Mouse (Mus musculus): ENCODE measurements around the gene Ankrd35.
"Not testable (repeated sequence)": the region's sequence is repeated elsewhere in the genome, so short reads cannot be mapped to it uniquely, and the experiment has no call there.

Ankrd35 gene

DNA sequence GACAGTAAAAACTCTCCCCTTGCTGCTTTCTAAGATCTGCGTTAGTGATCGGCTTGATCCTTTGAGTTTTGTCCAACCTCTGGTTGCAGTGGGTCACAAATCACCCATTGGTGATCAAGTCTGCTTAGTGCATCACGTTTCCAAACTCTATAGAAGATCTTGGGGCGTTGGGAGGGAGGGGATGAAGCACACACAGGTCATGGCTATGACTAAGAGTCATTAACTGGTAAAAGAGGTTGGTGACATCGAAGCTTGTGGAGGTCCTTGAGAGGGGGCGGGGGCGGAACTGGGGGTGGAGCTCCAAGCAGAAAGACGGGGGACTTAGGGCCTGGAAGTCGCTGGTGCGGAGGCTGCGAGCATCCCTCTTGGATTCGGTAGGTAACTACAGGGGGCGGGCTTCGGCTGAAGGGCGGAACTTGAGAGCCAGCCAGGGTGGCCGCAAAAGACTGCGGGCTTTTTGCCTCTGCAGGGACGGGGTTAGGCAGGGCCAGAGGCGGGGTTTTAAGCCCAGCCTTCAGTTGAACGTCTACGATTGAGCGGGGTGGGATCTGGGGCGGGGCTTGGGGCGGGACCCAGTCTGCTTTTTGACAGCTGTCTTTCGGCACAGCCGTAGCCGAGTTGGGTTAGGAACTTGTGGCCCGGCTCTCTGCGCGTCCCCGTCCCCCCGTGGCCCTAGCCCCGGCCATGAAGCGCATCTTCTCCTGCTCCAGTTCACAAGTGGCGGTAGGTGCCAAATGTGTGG, at the start of gene Ankrd35:
Ankrd35 (plus strand) TSS at position 405 of the 742 bp plus-strand sequence.
- peak; percentile 72 to 83 for DNase-seq (ENCODE audit: low spot score in 2 of 2)

DNA sequence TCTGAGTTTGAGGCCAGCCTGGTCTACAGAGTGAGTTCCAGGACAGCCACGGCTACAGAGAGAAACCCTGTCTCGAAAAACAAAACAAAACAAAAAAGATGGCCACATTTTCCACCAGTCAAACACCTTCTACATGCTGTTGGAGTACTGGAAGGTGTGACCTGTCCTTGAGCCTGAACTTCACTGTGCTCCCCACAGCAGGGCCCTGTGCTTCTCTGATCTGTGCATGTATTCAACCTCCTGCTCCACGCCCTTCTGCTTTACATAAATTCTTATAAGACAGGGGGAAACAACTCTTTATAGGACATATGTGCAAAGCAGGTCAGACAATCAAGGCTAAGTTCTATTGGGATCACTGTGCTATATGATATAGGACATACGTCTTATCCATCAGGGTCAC, 46.7 kb upstream of the Ankrd35 start:
- no peak for DNase-seq (ENCODE audit: low spot score in 2 of 2)

DNA sequence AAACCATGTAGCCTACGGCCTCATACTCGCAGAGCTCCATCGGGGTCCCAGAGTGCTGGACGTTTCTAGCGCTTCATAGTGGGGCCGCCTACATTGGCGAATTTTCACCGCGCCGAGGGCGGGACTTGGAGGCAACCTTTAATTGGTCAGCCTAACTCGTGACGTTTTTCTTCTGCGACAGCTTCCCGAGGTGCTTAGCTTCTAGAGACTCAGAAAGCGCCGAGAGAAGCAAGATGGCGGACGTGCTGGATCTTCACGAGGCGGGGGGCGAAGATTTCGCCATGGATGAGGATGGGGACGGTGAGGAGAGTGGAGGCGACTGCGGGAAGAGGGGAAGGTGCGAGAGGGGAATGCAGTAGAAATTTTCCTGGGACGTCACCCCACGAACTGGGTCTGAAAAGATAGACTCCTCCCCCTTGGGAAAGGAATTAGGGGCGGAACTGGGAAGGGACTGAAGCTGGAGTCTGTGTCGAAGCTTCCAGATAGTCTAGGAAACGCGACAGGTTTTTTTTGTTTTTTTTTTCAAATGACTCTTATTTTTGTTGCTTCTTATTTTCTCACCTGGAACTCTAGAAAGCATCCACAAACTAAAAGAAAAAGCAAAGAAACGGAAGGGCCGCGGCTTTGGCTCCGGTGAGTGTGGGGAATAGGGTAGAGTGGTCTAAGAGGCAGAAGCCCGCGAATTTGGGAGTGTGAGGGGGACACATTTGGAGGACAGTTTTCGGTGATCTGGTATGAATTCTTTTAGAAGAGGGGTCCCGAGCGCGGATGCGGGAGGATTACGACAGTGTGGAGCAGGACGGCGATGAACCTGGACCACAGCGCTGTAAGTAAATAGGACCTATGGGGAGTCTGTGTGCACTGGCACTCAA, 40.0 kb upstream of the Ankrd35 start, which contains the start of gene Rbm8a:
Rbm8a (plus strand) TSS at position 205 of the 872 bp plus-strand sequence.
- peak; percentile 93 to 95 for DNase-seq (ENCODE audit: low spot score in 2 of 2)

DNA sequence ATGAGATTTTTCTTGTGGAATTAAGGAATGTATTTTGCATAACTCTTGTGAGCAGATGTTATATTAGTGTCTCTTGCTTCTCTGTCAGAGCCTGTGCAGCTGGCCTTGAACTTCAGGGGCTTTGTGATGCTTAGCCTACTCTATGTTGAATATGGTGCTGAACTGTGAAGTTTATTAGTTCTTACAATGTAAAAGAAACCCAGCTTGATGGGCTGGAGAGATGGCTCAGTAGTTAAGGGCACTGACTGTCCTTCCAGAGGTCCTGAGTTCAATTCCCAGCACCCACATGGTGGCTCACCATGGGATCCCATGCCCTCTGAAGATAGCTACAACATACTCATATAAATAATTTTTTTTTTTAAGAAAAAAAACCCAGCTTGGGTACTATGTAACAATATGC, 37.9 kb upstream of the Ankrd35 start:
- DNase-seq (ENCODE audit: low spot score in 2 of 2), result no peak

DNA sequence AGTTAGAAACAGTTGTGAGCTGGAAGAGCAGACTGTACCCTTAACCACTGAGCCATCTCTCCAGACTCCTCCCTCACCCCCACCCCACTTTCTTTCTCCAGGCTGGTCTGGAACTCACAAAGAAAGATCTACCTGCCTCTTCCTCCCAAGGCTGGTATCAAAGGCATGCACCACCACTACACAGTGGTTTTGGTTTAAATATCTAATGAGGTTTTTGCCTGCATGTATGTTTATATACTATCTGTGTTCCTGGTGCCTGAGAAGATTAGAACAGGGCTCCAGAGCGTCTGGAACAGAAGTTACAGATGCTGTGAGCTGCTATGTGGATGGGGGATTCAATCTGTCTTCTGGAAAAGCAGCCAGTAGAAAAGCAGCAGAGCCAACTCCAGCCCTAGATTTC, 35.9 kb upstream of the Ankrd35 start:
- no peak for DNase-seq (ENCODE audit: low spot score in 2 of 2)

DNA sequence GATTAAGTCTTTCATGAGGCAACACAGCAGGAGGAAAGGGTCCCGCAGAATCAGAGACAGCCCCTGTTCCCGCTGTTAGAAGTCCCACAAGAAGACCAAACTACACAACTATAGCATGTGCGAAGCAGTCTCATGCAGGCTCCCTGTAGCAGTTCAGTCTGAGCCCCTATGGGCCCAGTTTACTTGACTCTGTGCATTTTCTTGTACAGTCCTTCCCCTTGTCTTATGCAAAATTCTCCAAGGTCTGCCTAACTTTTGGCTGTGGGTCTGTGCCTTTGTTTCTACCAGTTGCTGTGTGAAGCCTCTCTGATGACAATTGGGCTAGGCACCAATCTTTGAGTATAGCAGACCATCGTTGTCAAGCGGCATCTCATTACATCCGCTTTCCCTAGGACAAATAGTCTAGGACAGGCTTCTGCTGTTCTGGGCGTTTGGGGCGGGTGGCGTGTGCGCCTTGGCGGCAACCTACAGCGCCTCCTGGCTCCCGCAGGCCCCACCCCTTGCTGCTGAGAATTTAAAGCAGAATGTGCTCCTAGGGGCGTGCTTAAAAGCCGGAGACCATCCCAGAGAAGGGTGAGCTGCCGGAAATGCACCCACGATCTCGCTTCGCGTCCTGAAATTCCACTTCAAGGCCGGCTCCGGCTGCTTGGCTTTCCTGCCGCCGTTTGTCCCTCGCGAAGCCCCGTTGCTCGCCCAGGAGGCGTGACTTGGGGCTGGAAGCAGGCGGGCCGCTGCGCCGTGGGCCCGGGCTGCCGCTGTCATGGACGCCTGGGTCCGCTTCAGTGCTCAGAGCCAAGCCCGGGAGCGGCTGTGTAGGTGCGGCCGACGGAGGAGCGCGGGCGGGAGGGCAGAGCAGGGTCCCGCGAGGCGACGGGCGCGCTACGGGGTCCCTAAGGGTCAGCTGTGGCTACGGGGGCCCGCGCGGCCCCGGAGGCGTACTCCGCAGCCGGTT, 34.7 kb upstream of the Ankrd35 start, which contains the start of the genes Pex11b and Gm42957:
Pex11b (plus strand) TSS at position 449 of the 952 bp plus-strand sequence.
Gm42957 (plus strand) TSS at position 547 of the 952 bp plus-strand sequence.
- peak; percentile 81 to 92 for DNase-seq (ENCODE audit: low spot score in 2 of 2)

DNA sequence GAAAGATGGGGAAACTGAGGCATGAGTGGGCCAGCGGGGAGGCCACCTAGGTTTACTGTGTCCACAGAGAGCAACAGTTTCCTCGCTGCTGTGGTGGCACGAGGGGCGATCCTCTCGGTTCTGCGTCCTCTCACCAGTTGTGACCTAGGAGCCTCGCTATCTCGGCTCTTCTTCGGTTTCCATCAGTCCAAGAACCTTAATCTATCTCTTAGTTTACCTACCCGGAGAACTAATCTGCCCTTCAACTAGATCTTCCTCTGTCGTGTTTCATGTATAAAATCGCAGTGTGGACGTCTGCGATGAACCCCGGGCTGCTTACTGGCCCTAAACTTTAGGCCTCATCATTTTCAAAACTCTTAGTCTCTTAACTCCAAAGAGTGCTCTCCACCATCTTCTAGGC, 34.0 kb upstream of the Ankrd35 start:
- DNase-seq (ENCODE audit: low spot score in 2 of 2), result no peak

DNA sequence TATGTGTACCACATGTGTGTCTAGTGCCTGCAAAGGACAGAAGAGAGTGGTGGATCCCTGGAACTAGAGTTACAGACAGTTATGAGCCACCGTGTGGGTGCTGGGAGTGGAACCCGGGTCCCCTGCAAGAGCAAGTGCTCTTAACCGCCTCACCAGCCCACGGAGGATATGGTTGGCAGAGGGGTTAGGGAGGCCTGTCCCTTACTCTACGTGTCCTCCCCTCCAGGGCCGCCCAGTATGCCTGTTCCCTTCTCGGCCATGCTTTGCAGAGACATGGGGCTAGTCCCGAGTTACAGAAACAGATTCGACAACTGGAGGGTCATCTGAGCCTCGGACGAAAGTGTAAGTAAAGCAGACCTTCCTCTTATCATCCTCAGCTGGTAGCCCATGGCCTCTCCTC, 33.5 kb upstream of the Ankrd35 start:
- DNase-seq (ENCODE audit: low spot score in 2 of 2), result no peak

DNA sequence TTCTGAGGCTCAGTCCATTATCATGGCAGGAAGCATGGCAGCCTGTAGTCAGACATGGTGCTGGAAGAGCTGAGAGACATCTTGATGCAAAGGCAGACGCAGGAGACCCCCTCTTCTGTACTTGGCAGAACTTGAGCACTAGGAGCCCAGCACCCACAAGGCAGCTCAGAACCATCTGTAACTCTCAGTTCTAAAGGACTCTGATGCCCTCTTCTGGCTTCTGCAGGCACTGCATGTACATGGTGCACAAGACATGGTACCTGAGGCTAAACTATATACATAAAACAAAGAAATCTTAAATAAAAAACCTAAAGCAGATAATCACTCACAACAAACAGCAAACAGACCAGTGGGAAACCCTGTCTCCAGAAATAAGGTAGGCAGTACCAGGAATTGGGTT, 30.7 kb upstream of the Ankrd35 start:
- peak; percentile 71 to 84 for DNase-seq (ENCODE audit: low spot score in 2 of 2)

DNA sequence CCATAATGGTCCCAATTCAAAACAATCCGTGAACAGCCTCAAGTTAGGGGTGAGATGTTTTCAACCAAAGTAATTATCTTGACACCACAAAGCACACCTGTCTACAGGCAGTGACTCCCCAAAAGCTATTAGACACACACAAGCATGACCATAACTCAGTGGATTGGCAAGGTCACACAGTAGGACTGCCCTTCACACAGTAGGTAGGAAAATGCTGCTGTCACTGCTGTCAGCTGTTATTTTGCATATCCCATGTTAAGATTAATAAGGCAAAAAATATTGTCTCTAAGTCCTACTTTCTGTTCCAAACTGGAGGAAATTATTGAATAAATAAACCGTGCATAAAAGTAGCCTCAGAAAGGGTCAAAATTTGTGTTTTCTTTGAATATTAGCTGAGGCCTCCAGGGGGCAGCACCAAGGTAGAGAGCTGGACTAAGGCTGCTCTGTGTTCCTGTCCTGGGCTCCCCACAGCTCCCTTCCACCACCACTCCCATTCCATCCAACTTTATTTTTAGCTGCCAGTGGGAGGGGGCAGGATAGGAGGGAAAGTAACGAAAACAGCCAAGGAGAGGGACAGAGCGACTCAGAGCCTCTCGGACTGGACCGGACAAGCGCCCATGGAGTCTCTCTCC, 24.8 kb upstream of the Ankrd35 start, which contains the start of gene Itga10:
Itga10 (plus strand) TSS at position 567 of the 632 bp plus-strand sequence.
- peak in 1 of 2 experiments; percentile 70 for DNase-seq (ENCODE audit: low spot score in 2 of 2)

DNA sequence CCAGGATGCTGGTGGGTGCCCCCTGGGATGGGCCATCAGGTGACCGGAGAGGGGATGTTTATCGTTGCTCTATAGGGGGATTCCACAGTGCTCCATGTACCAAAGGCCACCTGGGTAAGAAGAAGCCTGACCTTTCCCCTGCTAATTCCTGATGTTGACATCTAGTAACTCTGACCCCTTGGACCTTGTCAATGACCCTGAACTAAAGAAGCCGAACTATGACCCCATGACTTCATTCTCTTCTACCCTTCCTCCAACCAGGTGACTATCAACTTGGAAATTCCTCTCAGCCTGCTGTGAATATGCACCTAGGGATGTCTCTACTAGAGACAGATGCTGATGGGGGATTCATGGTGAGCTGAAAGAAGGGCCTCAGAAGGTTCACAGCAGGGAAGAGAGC, 22.6 kb upstream of the Ankrd35 start:
- DNase-seq (ENCODE audit: low spot score in 2 of 2), result no peak

DNA sequence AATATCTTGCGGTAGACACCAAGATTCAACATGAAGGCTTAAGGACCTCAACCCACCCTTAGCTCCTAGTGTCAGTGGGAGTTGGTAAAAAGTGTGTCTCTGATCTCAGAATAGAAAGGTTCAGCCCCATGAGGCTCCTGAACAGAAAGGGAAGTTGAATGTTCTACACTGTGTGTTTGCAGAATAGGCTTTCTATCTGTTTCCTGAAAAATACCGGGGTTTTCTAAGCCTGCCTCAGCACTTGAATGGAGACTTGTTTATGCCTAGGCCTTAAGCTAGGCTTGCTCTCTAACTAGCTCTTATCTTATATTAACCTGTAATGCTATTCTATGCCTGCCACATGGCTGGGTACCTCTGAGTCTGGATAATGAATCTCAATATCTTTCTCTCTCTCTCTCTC, 9.0 kb upstream of the Ankrd35 start:
- no peak for DNase-seq (ENCODE audit: low spot score in 2 of 2)

DNA sequence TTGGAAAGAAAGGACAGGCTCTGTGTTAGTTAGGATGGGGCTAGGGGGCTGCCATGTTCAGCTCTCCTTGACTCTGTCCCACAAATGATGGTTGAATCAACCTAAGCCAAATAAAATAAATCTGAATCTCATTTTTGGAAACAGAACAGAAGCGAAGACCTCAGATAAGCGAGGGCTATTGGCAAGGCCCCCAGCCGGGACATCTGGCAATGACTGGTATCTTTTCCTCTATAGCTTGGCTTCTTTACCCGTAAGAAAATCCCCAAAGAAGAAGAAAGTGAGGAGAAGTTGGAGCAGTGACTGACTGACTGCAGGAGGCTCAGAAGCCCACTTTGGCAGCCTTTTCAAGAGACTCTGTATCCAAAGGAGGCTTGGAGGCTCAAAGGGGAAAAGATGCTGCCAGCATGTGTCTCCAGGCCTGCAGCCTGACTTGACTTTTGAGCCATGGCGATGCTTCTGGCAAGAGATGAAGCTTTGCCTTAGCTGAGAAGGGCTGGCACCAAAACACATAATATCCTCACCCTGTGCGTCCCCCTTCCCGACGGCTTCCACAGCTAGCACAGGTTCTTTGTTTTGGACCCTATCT, 7.1 kb upstream of the Ankrd35 start:
- DNase-seq (ENCODE audit: low spot score in 2 of 2), result no peak

DNA sequence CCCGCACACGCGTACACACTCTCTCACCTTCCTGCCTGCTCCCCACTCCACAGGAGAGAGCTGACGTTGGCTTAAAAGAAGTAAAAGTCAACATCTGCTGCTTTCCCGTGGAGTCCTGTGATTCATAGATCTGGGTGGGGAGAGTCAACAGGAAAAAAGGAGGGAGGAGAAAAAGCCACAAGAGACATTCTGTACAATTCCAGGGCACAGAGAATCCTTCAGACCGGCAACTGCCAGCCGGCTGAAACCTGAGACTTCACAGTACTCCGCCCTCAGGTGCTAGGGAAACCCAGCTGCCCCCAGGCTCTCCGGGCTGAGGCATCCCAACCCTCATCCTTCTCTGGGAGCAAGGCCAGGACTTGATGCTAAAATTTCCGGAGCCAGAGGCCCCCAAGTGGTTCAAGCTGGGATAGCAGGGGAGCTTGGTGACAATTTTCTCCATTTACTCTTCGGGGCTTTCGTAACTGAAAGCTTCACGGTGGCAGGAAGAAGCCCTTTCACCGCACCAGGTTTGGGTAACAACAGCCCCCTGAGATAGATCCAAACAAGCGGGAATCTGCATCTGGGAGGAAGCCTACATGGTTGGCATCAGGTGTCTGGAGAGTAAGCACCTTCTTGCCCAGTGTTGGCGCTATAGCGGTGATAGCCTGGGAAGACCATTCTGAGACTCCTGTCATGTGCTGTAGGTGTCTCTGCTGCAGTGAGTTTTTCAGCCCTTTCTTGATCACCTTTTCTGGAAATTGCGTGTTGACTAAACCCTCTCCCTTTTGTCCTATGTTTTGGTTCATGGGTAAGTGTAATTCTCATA, 6.3 kb upstream of the Ankrd35 start:
- peak; percentile 54 to 83 for DNase-seq (ENCODE audit: low spot score in 2 of 2)

DNA sequence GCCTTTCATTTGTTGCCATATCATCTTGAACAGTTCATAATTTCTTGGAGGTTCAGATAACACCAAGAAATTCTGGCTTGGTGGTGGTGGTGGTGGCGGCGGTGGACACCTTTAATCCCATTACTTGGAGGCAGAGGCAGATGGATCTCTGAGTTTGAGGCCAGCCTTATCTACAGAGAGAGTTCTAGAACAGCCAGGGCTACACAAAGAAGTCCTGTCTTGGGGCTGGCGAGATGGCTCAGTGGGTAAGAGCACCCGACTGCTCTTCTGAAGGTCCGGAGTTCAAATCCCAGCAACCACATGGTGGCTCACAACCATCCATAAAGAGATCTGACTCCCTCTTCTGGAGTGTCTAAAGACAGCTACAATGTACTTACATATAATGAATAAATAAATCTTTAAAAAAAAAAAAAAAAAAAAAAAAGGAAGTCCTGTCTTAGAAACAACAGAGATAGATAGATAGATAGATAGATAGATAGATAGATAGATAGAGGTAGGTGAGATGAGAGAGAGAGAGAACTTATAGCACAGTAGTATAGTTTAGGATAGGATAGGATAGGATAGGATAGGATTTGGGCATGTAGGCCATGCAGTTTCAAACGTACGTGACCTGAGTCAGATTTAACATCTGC, 4.1 kb upstream of the Ankrd35 start:
- not testable (repeated sequence) for DNase-seq (ENCODE audit: low spot score in 2 of 2)

DNA sequence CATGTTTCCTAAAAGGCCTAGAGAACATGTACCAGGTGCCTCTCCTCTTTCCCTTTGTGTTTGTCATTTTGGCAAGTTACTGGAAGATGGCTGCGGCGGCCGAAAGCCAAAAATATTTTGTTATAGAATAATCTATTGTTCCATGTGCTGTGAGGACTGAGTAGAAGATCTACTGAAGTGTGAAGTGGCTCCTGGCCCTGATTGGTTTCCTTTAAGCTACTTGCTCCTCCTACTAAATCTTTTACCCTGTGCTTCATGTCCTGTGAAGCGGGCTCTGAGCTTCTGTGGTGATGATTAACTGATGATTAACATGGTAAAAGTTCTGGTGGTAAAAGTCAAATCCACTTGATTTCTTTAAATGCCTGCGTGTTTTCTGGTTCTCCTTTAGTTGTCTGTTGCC, 3.0 kb upstream of the Ankrd35 start:
- no peak for DNase-seq (ENCODE audit: low spot score in 2 of 2)

DNA sequence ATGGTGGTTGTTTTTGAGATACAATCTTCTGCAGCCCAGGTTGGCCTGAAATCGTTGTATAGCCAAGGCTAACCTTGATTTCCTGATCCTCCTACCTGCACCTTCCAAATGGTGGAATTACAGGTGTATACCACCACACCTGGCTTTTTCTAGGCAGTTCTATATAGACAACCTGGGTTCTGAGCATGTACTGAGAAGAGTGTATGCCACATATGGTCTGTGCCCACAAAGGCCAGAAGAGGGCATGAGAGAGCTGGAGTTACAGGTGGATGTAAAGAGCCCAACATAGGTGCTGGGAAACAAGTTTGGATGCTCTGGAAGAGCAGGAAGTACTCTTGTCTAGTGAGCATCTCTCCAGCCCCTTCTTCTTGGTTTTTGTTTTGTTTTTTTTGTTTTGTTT, 2.6 kb upstream of the Ankrd35 start:
- DNase-seq (ENCODE audit: low spot score in 2 of 2), result no peak

DNA sequence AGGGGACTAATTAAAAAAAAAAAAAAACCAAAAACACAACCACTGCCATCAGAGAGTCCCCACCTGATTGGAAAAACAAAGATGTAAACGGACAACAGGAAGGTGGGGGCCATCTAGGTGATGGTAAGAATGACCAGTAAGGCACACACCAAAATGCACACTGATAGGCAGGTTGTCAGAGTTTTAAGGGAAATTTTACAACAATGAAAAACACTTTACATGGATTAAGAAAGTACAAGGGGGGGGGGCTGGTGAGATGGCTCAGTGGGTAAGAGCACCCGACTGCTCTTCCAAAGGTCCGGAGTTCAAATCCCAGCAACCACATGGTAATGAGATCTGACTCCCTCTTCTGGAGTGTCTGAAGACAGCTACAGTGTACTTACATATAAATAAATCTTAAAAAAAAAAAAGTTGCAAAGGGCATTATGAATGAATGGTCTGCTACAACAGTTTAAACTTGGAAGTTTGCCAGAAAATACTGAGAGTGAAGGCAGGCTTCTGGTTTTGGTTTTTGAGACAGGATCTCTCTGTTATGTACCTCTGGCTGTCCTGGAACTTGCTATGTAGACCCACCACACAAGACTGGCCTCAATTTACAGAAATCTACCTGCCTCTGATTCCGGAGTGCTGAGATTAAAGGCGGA, 1.4 kb upstream of the Ankrd35 start:
- no peak for DNase-seq (ENCODE audit: low spot score in 2 of 2)

DNA sequence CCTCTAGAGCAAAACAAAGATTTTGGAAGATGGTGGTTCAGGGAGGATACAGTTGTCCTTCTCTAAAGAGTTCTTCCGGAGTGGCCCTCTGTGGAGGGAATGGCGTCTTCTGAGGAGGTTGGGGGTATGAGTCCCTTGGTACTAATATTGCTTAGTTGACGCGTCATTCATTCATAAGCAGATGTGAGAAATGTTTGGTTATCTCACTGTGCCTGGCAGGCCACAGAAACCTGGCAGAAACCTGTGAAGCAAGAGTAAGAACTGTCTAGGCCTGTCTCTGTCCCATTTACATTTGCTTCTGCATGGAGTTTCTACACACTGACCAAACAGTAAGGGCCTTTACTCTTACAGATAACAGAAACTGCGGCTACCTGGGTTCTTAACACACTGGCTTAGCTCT, 1.6 kb downstream of the Ankrd35 start:
- DNase-seq (ENCODE audit: low spot score in 2 of 2), result no peak
